10 mouse cellular contexts compared by ENCODE assay signal in genomic region chr19:33118898-33119297, GRCm38 (mm10).
DNase-seq lines count a peak whose midpoint lies in the region; ATAC-seq and TF ChIP-seq lines count a peak whose summit lies in the region.
"Had no signal": no experiment of that assay in that cellular context is flagged by ENCODE, and none has a peak within 500 bp of the region (broad histone marks: within the 10 kb centered on the region; RNA-seq: fewer than 3 reads in every experiment).

No protein-coding gene starts in this region.

- TF ChIP-seq RAD21 in CH12.LX (IDR thresholded peaks at IDR 0.05; ENCODE audit: low read depth, low read length): peak; percentile 92

- no peak for TF ChIP-seq EP300 in CH12.LX (IDR thresholded peaks at IDR 0.05; ENCODE audit: low read length)

- H3K4me1 ChIP-seq in kidney, adult 2 months (ENCODE audit: control insufficient read depth, insufficient read depth, low read length): no peaks in the 10 kb centered on the region
- H3K4me1 ChIP-seq in kidney, embryonic 14.5 days (ENCODE audit: control insufficient read depth, insufficient read depth, low read length): no peaks in the 10 kb centered on the region
- peaks cover 23 to 55% of the 10 kb centered on the region in 2 experiments for H3K4me1 ChIP-seq in CH12.LX (ENCODE audit: control insufficient read depth in 1 of 2, insufficient read depth in 2 of 2)
- peaks cover 15% of the 10 kb centered on the region for H3K4me1 ChIP-seq in bone marrow macrophage, adult 2 months (ENCODE audit: control insufficient read depth, insufficient read depth, low read length)
- H3K4me1 ChIP-seq: embryonic facial prominence, embryonic 12.5 days; hindbrain, embryonic 15.5 days had no signal

- no peak for TF ChIP-seq POLR2A in kidney, adult 2 months (IDR thresholded peaks at IDR 0.05; ENCODE audit: low read depth, low read length)
- TF ChIP-seq POLR2A in CH12.LX (IDR thresholded peaks at IDR 0.05; ENCODE audit: low read depth, low read length): no peak
- no peak for TF ChIP-seq POLR2A in bone marrow macrophage, adult 2 months (IDR thresholded peaks at IDR 0.05; ENCODE audit: borderline replicate concordance, low read depth, low read length)

- in situ Hi-C loops in CH12.LX (cut with MboI; ENCODE audit: low pct_ligation_motif_present, low pct_unique_long_range_greater_than_20kb, low sequenced_read_pairs): loop anchor here (5.0 to 25.0 kb wide), 2 partner anchors 108 to 357 kb away; partner anchors contain the start of gene Pten

- no peak overlapping the region for H3K9ac ChIP-seq in kidney, embryonic 14.5 days (ENCODE audit: low read depth, low read length)
- H3K9ac ChIP-seq in CH12.LX (ENCODE audit: insufficient read depth, low read depth): peak overlapping the region; percentile 35; the same call in 1 of the 2 replicates
- H3K9ac ChIP-seq: embryonic facial prominence, embryonic 12.5 days; hindbrain, embryonic 15.5 days had no signal

- no peak overlapping the region for H3K27ac ChIP-seq in kidney, adult 2 months (ENCODE audit: insufficient read depth, low read depth, low read length)
- no peak overlapping the region for H3K27ac ChIP-seq in kidney, embryonic 14.5 days (ENCODE audit: low read depth, low read length)
- H3K27ac ChIP-seq in CH12.LX (ENCODE audit: insufficient read depth, low read depth): peak overlapping the region; percentile 57; the same call in 1 of the 2 replicates
- H3K27ac ChIP-seq in bone marrow macrophage, adult 2 months (ENCODE audit: insufficient read depth, low read depth, low read length): no peak overlapping the region
- H3K27ac ChIP-seq: embryonic facial prominence, embryonic 12.5 days; hindbrain, embryonic 15.5 days had no signal

- no peaks in the 10 kb centered on the region for H3K79me2 ChIP-seq in CH12.LX (replicated peaks; ENCODE audit: control insufficient read depth, extremely low read depth, insufficient read depth, poor library complexity, severe bottlenecking)

- H3K36me3 ChIP-seq in kidney, adult 2 months (ENCODE audit: control insufficient read depth, insufficient read depth, low read length): no peaks in the 10 kb centered on the region
- no peaks in the 10 kb centered on the region for H3K36me3 ChIP-seq in kidney, embryonic 14.5 days (ENCODE audit: control insufficient read depth, insufficient read depth, low read length)
- no peaks in the 10 kb centered on the region for H3K36me3 ChIP-seq in CH12.LX (replicated peaks in 1 of 2; ENCODE audit: control insufficient read depth in 1 of 2, insufficient read depth in 1 of 2, low read length in 1 of 2)
- H3K36me3 ChIP-seq: embryonic facial prominence, embryonic 12.5 days; hindbrain, embryonic 15.5 days had no signal

- H3K27me3 ChIP-seq in kidney, adult 2 months (replicated peaks; ENCODE audit: control insufficient read depth, insufficient read depth, low read length): no peaks in the 10 kb centered on the region; the same call in 1 of the 2 replicates
- H3K27me3 ChIP-seq in kidney, embryonic 14.5 days (ENCODE audit: control insufficient read depth, insufficient read depth, low read length): no peaks in the 10 kb centered on the region
- H3K27me3 ChIP-seq in CH12.LX (replicated peaks): no peaks in the 10 kb centered on the region
- H3K27me3 ChIP-seq: embryonic facial prominence, embryonic 12.5 days; hindbrain, embryonic 15.5 days had no signal

- H3K4me2 ChIP-seq in kidney, embryonic 14.5 days (replicated peaks; ENCODE audit: low read depth, low read length): no peak overlapping the region
- H3K4me2 ChIP-seq in CH12.LX (ENCODE audit: insufficient read depth, low read depth, poor library complexity, severe bottlenecking): peak overlapping the region; percentile 37; the same call in 1 of the 2 replicates
- H3K4me2 ChIP-seq: embryonic facial prominence, embryonic 12.5 days; hindbrain, embryonic 15.5 days had no signal

- peak; percentile 66 for TF ChIP-seq CTCF in kidney, adult 2 months (conservative IDR thresholded peaks at IDR 0.05; ENCODE audit: insufficient read depth, insufficient read length, low read depth, low read length)
- TF ChIP-seq CTCF in CH12.LX (conservative IDR thresholded peaks at IDR 0.05 in 1 of 2, IDR thresholded peaks at IDR 0.05 in 1 of 2; ENCODE audit: low read depth in 2 of 2, low read length in 2 of 2): peak; percentile 70 to 88
- peak; percentile 18; the same call in 1 of the 2 replicates for TF ChIP-seq CTCF in bone marrow macrophage, adult 2 months (IDR thresholded peaks at IDR 0.05; ENCODE audit: low read depth, low read length)

- peak; percentile 43 for DNase-seq in kidney, adult 2 months
- DNase-seq in CH12.LX (ENCODE audit: extremely low read depth): peak; percentile 63
- DNase-seq in natural killer cell, adult 2 months (ENCODE audit: low spot score in 2 of 2): peak; percentile 49 to 54
- DNase-seq in urinary bladder, adult 18-20 months (ENCODE audit: low spot score in 2 of 2): no peak
- no peak for DNase-seq in layer of hippocampus, adult 18-20 months (ENCODE audit: low spot score in 2 of 2)
- DNase-seq in left cerebral cortex, adult 11 months (ENCODE audit: low spot score): no peak

- 81% methylated on average over 1 of the region's 1 CpGs for WGBS in kidney, adult 2 months
- WGBS in kidney, embryonic 14.5 days: 85% methylated on average over 1 of the region's 1 CpGs

- dilution Hi-C loops in CH12.LX (cut with MboI; ENCODE audit: extremely low pct_ligation_motif_present, extremely low pct_unique_long_range_greater_than_20kb, low sequenced_read_pairs): no loop called here

- no peaks in the 10 kb centered on the region for H3K9me3 ChIP-seq in kidney, embryonic 14.5 days (ENCODE audit: control insufficient read depth, low read length)
- no peaks in the 10 kb centered on the region for H3K9me3 ChIP-seq in CH12.LX (replicated peaks; ENCODE audit: low read length)
- H3K9me3 ChIP-seq: embryonic facial prominence, embryonic 12.5 days; hindbrain, embryonic 15.5 days had no signal

- ATAC-seq in kidney, embryonic 14.5 days (ENCODE audit: low FRiP score, low TSS enrichment): no peak

- no peak overlapping the region for H3K4me3 ChIP-seq in kidney, adult 2 months (ENCODE audit: insufficient read depth, low read depth, low read length)
- no peak overlapping the region for H3K4me3 ChIP-seq in kidney, embryonic 14.5 days (ENCODE audit: low read length)
- H3K4me3 ChIP-seq in CH12.LX (replicated peaks in 1 of 3; ENCODE audit: low read depth in 2 of 3, low read length in 2 of 3, poor library complexity in 1 of 3): no peak overlapping the region
- H3K4me3 ChIP-seq in bone marrow macrophage, adult 2 months (ENCODE audit: insufficient read depth, low read length): no peak overlapping the region
- H3K4me3 ChIP-seq: embryonic facial prominence, embryonic 12.5 days; hindbrain, embryonic 15.5 days had no signal

TF ChIP-seq in CH12.LX, 34 proteins besides CTCF, POLR2A, EP300 and RAD21:
- TF ChIP-seq ETS1 (conservative IDR thresholded peaks at IDR 0.05; ENCODE audit: low read depth, low read length) (no peak), MYC (IDR thresholded peaks at IDR 0.05; ENCODE audit: low read depth, low read length) (0 out of 2 replicates have a peak, but pooled peaks have one; percentile 29), ELF1 (IDR thresholded peaks at IDR 0.05; ENCODE audit: low read depth, low read length) (peak; percentile 92), CHD2 (IDR thresholded peaks at IDR 0.05; ENCODE audit: low read length) (no peak), TCF12 (IDR thresholded peaks at IDR 0.05; ENCODE audit: low read depth, low read length) (no peak), ZC3H11A (IDR thresholded peaks at IDR 0.05; ENCODE audit: low read depth, low read length) (peak; percentile 60), JUND (conservative IDR thresholded peaks at IDR 0.05; ENCODE audit: low read depth, low read length) (no peak), GABPA (IDR thresholded peaks at IDR 0.05; ENCODE audit: insufficient replicate concordance, low read depth, low read length) (no peak), NELFE (IDR thresholded peaks at IDR 0.05; ENCODE audit: low read depth, low read length) (peak; percentile 45; the same call in 1 of the 2 replicates), RCOR1 (conservative IDR thresholded peaks at IDR 0.05; ENCODE audit: low read depth, low read length) (no peak), JUN (IDR thresholded peaks at IDR 0.05; ENCODE audit: insufficient read depth, low read depth, low read length) (peak; percentile 15; the same call in 1 of the 2 replicates), NRF1 (IDR thresholded peaks at IDR 0.05; ENCODE audit: low read depth, low read length) (no peak), TBP (conservative IDR thresholded peaks at IDR 0.05; ENCODE audit: low read depth, low read length) (0 out of 2 replicates have a peak, but pooled peaks have one; percentile 48), MAFK (IDR thresholded peaks at IDR 0.05; ENCODE audit: insufficient replicate concordance, low read length) (no peak), KAT2A (IDR thresholded peaks at IDR 0.05; ENCODE audit: insufficient replicate concordance, low read length) (0 out of 2 replicates have a peak, but pooled peaks have one; percentile 8), MAZ (IDR thresholded peaks at IDR 0.05; ENCODE audit: low read depth, low read length) (0 out of 2 replicates have a peak, but pooled peaks have one; percentile 15), POLR2AphosphoS2 (IDR thresholded peaks at IDR 0.05; ENCODE audit: low read depth, low read length) (no peak), HCFC1 (IDR thresholded peaks at IDR 0.05; ENCODE audit: low read depth, low read length) (peak; percentile 71), SMC3 (IDR thresholded peaks at IDR 0.05; ENCODE audit: low read depth, low read length) (peak; percentile 86), SIN3A (IDR thresholded peaks at IDR 0.05; ENCODE audit: low read length) (no peak), IRF4 (IDR thresholded peaks at IDR 0.05; ENCODE audit: low read depth, low read length) (peak; percentile 66; the same call in 1 of the 2 replicates), MXI1 (IDR thresholded peaks at IDR 0.05; ENCODE audit: low read depth, low read length) (no peak), CHD1 (IDR thresholded peaks at IDR 0.05; ENCODE audit: low read depth, low read length) (no peak)

Comparison
In these comparisons a context has a peak if more than half of its experiments do, and no peak if none do; other contexts are left out.
1. DNase-seq: peak in kidney, adult 2 months (single experiment), CH12.LX (single experiment) and natural killer cell, adult 2 months (2 of 2); none in urinary bladder, adult 18-20 months (0 of 2), layer of hippocampus, adult 18-20 months (0 of 2) and left cerebral cortex, adult 11 months (single experiment).
2. CTCF ChIP-seq: peak in every context shown above with its lines; median percentile 79 in CH12.LX; 66 in kidney, adult 2 months; 18 in bone marrow macrophage, adult 2 months.